Mouse (Mus musculus): ENCODE measurements at regions not wholly inside any gene's neighbourhood (a gene's known extent, or its start where the extent isn't known, plus 50 kb on each side); places are given as distances from the start of the nearest gene placed in this dataset.

GRCm38 (mm10) chr1:71896141-71896725 is 243.2 kb upstream of the Fn1 start:
- DNase-seq = no peak

- DNase-seq = no peak
Measured at GRCm38 (mm10) chr1:71893636-71894035, 240.6 kb upstream of the Fn1 start.

GRCm38 (mm10) chr1:71887809-71888208 is 234.8 kb upstream of the Fn1 start:
- no peak for DNase-seq

DNA sequence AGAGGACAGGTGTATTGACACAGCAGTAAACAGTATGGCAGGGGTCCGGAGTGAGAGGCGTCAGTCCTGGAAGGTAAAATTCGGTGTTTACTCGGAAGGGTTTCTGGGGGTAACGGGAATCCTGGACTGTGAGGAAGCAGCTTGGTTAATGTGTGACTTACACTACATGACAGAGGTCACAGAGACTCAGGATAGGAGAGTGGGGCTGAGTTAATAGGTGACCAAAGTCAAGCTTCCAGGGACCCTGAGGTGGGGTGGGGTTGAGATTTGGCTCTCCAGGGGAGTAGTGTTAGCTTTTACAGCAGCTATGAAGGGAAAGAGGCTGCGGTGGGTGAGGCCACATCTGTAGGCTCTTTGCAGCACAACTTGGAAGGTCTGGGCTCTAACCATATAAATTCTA is 233.9 kb upstream of the Fn1 start:
- DNase-seq = no peak

GRCm38 (mm10) chr1:71886233-71886632 is 233.2 kb upstream of the Fn1 start:
- DNase-seq = no peak

DNA sequence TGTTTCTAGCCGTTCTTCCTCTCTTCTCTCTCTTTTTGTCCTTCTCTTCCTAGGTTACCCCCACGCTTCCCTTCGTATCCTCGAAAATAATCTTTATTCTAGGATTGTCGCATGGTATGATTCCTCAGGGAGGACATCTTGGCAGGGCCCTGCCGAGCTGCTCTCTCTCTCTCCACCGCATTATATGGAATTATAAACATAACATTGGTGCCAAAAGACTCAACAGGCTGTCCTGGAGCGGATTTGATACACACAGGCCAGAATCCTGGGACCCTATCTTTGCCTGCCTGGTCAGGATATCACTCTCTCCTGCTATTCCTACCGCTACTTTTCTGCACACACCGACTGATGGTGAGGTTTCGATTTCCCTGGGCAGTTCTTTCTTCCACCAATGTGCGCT is 228.9 kb upstream of the Fn1 start:
- no peak for DNase-seq

DNA sequence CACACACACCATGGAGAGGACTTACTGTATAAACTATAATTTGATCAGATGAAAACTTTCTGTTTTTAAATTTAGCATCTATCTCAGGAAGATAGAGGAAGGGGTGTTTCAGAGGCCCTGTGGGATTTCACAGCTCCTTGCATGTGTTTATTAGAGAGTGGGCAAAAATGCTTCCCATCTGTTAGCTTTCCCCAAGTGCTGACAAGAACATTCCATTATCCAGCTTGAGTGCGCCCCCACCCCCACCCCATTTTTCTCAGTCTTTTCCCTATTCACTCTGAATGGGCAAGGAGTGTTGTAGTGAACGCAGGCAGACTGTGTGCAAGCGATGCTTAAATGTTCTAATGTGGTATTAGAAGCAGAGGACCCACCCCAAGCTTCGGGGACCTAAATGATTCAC is 228.2 kb upstream of the Fn1 start:
- DNase-seq = no peak

GRCm38 (mm10) chr1:71880480-71880879 is 227.5 kb upstream of the Fn1 start:
- DNase-seq = no peak

DNA sequence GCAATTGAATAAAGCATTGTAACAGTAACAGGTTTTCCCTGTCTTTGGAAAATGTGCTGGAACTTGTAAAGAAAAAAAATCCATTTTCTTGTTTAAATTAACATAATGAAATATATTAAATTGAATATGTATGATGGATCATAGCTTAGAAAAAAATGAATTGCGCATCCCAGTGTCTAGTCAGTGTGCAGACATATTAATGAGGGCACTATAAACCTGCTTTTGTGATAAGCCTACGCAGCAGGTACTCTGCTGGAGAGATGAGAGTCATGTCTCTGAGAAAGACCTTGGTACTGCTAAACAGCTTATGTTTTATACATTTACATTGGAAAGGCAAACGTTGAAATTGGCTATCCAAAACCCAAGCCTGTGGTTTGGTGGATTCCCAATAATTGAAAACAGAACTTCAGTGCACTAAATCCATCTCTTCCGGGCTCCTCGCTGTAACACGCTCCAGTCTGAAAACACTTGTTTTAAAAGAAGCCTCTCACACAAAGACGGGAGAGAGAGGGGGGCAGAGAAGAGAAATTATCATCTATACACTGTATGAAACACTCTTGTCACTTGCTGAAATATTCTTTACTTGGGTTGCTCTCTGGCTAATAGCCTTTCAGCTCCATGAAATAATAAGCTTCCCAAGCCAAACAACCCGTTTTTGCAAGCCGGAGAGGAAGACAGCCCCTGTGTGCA is 223.9 kb upstream of the Fn1 start:
- no peak for DNase-seq

- no peak for DNase-seq
Measured at GRCm38 (mm10) chr1:71874037-71874436, 221.0 kb upstream of the Fn1 start.

DNA sequence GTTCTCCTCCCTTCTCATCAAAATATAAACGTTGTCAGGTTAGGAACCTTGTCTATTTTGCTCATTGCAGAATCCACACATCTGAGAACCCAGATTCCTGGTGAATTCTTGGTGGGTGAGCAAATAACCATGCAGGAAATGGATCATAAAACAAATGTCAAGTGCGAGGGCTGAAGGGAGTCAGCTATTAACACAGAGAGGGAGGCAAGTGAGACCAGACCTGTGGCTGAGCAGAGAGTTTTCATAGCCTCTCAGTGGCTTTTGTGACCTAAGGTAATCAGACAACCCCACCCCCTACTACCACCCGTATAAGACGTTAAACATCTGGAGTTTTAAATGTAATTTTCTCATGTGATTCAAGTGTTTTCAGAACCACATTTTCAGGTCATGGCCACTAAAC is 212.7 kb upstream of the Fn1 start:
- no peak for DNase-seq

DNA sequence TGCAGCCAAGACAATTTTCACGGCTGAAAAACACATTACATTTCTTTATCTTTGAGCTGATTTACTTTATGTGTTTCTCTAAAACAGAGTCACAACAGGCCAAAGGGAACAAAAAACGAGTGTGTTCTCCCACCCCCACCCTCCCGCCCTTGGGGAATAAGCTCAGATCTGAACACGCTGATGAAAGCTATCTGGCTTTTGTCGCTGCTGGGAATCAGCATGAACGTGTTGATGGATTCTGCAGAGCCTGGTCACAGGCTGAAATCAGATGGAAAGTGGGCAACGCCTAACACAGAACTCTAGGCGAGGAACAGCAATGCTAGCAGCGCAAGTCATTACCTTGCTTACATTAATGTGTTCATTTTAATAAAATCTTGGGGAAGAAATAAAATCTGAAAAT is 211.7 kb upstream of the Fn1 start:
- no peak for DNase-seq

DNA sequence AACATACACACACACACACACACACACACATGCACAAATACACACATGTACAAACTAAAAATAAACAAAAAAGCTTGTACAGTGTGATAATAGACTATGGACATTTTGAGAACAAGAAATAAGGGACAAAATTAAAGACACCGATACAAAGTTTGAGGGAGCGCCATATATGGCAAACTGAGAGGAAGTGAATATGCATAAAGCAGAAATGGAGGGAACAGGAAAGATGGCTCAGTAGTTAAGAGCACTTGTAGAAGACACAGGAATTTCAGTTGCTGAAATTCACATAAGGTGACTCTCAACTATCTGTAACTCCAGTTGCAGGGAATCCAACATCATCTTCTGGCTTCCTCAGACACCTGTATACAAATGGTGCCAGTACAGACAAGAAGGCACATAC is 200.2 kb upstream of the Fn1 start:
- no peak for DNase-seq

DNA sequence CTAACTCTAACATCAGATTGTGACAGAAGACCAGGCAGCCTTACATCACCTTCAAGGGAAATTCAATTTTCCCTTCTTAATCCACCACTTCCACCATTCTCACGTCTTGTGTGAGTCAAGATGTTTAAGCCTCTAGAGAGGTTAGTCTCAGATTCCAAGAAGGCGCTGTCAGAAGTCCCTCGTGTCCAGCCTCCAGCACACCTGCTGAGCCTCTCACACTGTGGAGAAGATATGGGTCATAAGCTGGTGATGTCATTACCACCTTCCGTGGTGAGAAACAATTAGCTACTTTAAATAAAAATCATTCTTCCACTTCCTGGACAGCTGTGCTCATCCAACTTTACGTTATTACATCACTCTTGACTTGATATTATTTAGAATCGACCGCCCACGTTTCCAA is 198.3 kb upstream of the Fn1 start:
- no peak for DNase-seq

DNA sequence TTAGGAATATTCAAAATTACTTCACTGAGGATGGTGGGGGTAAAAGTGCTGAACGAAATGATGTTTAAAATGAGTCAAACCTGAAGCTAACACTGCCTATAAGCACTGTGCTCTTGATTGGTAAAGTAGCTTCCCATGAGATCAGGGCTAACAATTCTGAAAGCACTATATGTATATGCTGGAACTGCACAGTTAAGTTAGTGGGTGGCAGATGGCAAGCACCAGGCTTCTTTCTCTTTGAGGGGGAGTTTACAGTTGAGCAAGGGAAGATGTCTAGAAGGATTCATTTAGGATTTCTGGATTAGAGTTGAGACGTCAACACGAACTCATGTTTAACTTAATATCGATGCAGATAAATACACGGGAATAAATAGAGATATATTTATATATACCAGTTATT is 195.7 kb upstream of the Fn1 start:
- no peak for DNase-seq

GRCm38 (mm10) chr1:71844938-71845685 is 192.1 kb upstream of the Fn1 start:
- no peak for DNase-seq

DNA sequence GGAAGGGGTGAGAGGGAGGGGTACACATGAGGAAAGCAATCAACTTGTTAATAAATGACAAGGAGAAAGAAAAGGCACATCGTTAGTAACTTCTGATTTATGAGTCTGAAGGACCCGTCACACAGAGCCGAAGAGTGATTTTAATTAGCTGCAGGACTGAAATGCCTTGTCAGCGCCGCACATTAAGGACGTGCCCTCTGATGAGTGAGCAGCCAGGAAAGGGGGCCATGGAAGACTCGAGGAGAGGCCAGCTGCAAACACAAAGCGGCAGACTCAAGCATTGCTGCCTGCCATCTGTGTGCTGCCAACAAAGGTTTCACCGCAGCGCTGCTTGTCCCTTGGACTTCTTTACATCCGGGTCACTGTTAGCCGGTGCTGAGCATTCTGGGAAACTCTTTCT is 184.8 kb upstream of the Fn1 start:
- DNase-seq = no peak

- DNase-seq = no peak
Measured at GRCm38 (mm10) chr1:71837039-71837648, 184.1 kb upstream of the Fn1 start.

GRCm38 (mm10) chr1:71830379-71830778 is 177.4 kb upstream of the Fn1 start:
- no peak for DNase-seq

DNA sequence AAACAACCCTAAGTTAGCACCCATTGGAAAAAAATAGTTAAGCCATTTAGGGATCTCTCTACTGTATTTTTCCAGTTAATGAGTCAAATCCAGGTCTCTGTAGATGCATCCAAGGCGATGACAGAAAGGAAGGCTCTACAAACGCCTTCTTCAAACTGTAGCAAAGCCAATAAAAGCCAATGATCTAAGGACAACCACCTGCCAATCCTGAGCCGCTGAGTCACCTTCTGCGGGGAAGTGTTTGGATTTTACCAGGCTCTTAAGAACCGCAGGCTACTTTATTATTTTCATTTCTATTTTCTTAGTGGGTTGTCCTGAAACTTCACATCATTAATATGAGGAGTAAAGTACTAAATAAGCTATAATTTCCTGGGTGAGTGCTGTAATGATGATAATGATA is 171.4 kb upstream of the Fn1 start:
- DNase-seq = no peak

- DNase-seq = no peak
Measured at GRCm38 (mm10) chr1:71822123-71822522, 169.1 kb upstream of the Fn1 start.

GRCm38 (mm10) chr1:71821099-71821498 is 168.1 kb upstream of the Fn1 start:
- no peak for DNase-seq

DNA sequence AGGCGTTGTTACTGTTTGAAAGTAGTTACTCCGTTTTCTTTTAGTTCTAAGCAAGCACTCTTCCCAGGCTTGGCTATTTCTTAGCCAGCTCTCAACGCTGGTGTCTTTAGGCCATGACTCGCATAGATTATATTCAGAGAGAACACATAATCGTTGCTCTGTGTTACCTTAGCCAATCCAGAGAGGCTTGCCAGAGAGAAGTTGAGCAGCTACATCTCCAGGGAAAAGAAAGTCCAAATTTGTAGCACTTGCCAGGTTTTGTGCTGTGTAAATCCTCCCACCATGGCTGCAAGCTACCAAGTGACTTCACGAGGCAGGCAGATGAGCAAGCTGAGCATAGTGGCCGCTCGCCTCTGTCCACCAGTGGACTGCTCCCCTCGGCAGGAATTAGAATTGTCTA is 163.3 kb upstream of the Fn1 start:
- no peak for DNase-seq

- no peak for DNase-seq
Measured at GRCm38 (mm10) chr1:71814141-71814540, 161.1 kb upstream of the Fn1 start.

Data from thymus, postnatal 4 days (tissue).